Mouse (Mus musculus) C2C12 (cell line): ENCODE data around the gene Ptpn7.

Experiments
- CTCF ChIP-seq: IDR thresholded peaks from one replicate; pipeline ENCODE4 v1.5.1; 2011; ENCODE audit not compliant: control insufficient read depth, insufficient read depth, insufficient read length
- FOSL1 ChIP-seq: IDR thresholded peaks from one replicate; pipeline ENCODE4 v1.8.0; 2011; ENCODE audit warnings: mild to moderate bottlenecking, low read length; ENCODE audit not compliant: poor library complexity, insufficient read depth, severe bottlenecking
- MAX ChIP-seq: IDR thresholded peaks from one replicate; pipeline ENCODE4 v1.6.1; 2011; ENCODE audit warnings: mild to moderate bottlenecking, control low read depth
- MYOG ChIP-seq: IDR thresholded peaks from one replicate; pipeline ENCODE4 v1.6.1; 2011; ENCODE audit not compliant: control insufficient read depth, insufficient read length; ENCODE audit errors: extremely low read depth
- USF1 ChIP-seq: IDR thresholded peaks from one replicate; pipeline ENCODE4 v1.6.1; 2011; ENCODE audit warnings: low read depth, mild to moderate bottlenecking, control low read depth, moderate library complexity

GRCm38 (mm10) chr1:135131034-135131433 lies 1.5 kb upstream of the Ptpn7 start:
- TF ChIP-seq CTCF (no peak), MAX (no peak), MYOG (no peak), USF1 (no peak), FOSL1 (no peak)
